Mouse (Mus musculus) ES-Bruce4 (cell line): ENCODE measurements at regions not wholly inside any gene's neighbourhood (a gene's known extent, or its start where the extent isn't known, plus 50 kb on each side); places are given as distances from the start of the nearest gene placed in this dataset.
"Not testable (repeated sequence)": the region's sequence is repeated elsewhere in the genome, so short reads cannot be mapped to it uniquely, and the experiment has no call there.

Source experiments
- H3K27ac ChIP-seq: 2 replicates; pipeline ENCODE4 v1.5.1; 2012; ENCODE audit warnings: low read length, inconsistent platforms; ENCODE audit not compliant: insufficient read depth
- H3K27me3 ChIP-seq: 2 replicates; pipeline ENCODE4 v1.6.1; 2012; ENCODE audit warnings: mild to moderate bottlenecking, low read length, inconsistent platforms; ENCODE audit not compliant: control insufficient read depth, poor library complexity, insufficient read depth, severe bottlenecking
- H3K36me3 ChIP-seq: 2 replicates; pipeline ENCODE4 v1.6.1; 2012; ENCODE audit warnings: inconsistent platforms, mild to moderate bottlenecking, low read length, moderate library complexity; ENCODE audit not compliant: control insufficient read depth, poor library complexity, insufficient read depth, severe bottlenecking
- H3K4me1 ChIP-seq: one replicate; pipeline ENCODE4 v1.8.1; 2011; ENCODE audit warnings: low read length; ENCODE audit not compliant: control insufficient read depth, insufficient read depth
- H3K4me3 ChIP-seq: 2 replicates; pipeline ENCODE4 v1.5.1; 2011; ENCODE audit warnings: low read depth, mild to moderate bottlenecking, low read length
- H3K9ac ChIP-seq: 2 replicates; pipeline ENCODE4 v1.6.1; 2012; ENCODE audit warnings: low read depth, mild to moderate bottlenecking, inconsistent platforms; ENCODE audit not compliant: poor library complexity, severe bottlenecking
- H3K9me3 ChIP-seq: replicated peaks from 2 replicates; pipeline ENCODE4 v1.6.1; 2012; ENCODE audit warnings: mild to moderate bottlenecking, low read length, inconsistent platforms; ENCODE audit not compliant: control insufficient read depth, poor library complexity, insufficient read depth, severe bottlenecking
- CTCF ChIP-seq: IDR thresholded peaks from one replicate; pipeline ENCODE4 v1.8.1; 2011; ENCODE audit warnings: low read depth, low read length
- EP300 ChIP-seq: IDR thresholded peaks from 2 replicates; pipeline ENCODE4 v1.6.1; 2011; ENCODE audit warnings: low read depth, low read length; ENCODE audit not compliant: insufficient read depth
- POLR2A ChIP-seq: IDR thresholded peaks from one replicate; pipeline ENCODE4 v1.8.1; 2011; ENCODE audit warnings: low read length; ENCODE audit not compliant: insufficient read depth

DNA sequence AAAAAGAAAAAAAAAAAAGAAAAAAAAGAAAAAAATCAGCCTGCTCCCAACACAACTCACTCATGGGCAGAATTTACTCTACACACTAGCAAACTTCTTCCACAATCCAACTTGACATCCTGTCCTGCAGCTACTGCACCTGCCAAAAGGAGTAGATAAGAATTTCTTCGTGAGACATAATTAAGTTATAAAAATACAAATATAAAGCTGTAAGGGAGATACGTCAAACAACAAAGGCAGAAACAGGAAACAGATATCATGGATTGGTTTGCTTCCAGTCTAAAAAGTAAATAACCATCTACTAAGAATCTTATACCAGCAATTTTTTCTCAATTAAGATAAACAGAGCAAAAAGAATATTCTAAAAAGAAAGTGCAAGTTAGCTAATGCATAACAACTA, 390.3 kb downstream of the Pih1d3 start:
- no peak overlapping the region for H3K9ac ChIP-seq
- H3K4me3 ChIP-seq, result no peak overlapping the region
- H3K36me3 ChIP-seq, result no peaks in the 10 kb centered on the region
- TF ChIP-seq POLR2A, result no peak
- H3K9me3 ChIP-seq, result no peaks in the 10 kb centered on the region
- H3K27ac ChIP-seq, result no peak overlapping the region
- H3K27me3 ChIP-seq, result no peaks in the 10 kb centered on the region
- no peaks in the 10 kb centered on the region for H3K4me1 ChIP-seq

DNA sequence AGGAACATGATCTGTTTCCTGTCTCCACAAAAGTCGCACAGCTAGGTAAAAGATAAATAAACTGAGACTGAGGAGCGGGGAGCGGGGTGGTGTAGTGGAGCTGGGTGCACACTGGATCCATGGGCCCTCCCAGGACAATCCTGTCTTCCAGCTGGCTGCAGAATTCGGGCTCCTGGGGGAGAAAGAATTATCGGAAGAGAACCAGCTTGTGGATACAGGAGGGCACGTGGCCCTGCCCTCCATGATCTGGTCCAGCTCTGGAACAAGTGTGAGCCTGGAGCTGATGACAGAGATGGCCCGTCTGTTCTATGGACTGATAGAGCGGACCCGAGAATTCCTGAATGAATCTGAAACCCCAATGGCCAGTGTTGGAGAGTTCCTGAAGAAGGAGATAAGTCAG, 392.6 kb downstream of the Pih1d3 start:
- not testable (repeated sequence) for H3K36me3 ChIP-seq, H3K27me3 ChIP-seq, H3K9ac ChIP-seq, H3K9me3 ChIP-seq, H3K4me1 ChIP-seq, H3K4me3 ChIP-seq, H3K27ac ChIP-seq

DNA sequence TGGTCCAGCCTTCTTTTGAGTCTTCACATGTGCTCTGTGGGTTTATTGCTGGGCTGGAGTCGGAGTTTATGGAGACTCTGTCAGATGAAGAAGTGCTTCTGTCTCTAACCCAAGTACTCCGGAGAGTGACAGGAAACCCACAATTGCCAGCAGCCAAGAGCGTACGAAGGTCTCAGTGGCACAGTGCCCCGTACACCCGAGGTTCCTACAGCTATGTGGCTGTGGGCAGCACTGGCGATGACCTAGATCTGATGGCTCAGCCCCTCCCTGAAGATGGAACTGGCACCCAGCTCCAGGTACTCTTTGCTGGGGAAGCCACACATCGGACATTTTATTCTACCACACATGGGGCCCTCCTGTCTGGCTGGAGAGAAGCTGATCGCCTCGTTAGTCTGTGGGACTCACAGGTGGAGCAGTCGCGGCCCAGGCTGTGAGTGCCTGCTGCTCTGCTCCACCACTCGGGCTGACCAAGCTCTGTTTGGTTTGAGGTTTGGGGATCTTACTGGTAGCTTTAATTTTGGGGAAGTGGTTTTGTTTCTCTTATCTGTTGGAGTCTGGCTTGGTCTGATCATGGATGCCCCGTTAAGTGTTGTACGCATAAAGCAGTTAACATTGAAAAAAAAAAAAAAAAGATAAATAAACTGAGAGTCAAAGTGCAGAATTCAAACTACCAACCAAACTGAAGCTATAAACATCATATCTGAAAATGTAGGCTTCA, 393.8 kb downstream of the Pih1d3 start:
- H3K9me3 ChIP-seq, H3K4me1 ChIP-seq, H3K9ac ChIP-seq, H3K27ac ChIP-seq, H3K36me3 ChIP-seq, H3K27me3 ChIP-seq, H3K4me3 ChIP-seq: not testable (repeated sequence)

DNA sequence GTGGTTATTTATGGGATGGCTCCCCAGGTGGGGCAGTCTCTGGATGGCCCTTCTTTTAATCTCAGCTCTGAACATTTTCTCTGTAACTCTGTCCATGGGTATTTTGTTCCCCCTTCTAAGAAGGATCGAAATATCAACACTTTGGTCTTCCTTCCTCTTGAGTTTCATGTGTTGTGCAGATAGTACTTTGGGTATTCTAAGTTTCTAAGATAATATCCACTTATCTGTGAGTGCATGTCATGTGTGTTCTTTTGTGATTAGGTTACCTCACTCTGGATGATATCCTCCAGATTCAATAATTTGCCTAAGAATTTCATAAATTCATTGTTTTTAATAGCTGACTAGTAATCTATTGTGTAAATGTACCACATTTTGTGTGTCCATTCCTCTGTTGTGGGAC, 411.7 kb downstream of the Pih1d3 start:
- no peaks in the 10 kb centered on the region for H3K27me3 ChIP-seq
- H3K27ac ChIP-seq, result no peak overlapping the region
- no peaks in the 10 kb centered on the region for H3K36me3 ChIP-seq
- no peaks in the 10 kb centered on the region for H3K4me1 ChIP-seq
- no peaks in the 10 kb centered on the region for H3K9me3 ChIP-seq
- TF ChIP-seq CTCF (no peak), EP300 (no peak), POLR2A (no peak)
- no peak overlapping the region for H3K9ac ChIP-seq
- H3K4me3 ChIP-seq, result no peak overlapping the region

DNA sequence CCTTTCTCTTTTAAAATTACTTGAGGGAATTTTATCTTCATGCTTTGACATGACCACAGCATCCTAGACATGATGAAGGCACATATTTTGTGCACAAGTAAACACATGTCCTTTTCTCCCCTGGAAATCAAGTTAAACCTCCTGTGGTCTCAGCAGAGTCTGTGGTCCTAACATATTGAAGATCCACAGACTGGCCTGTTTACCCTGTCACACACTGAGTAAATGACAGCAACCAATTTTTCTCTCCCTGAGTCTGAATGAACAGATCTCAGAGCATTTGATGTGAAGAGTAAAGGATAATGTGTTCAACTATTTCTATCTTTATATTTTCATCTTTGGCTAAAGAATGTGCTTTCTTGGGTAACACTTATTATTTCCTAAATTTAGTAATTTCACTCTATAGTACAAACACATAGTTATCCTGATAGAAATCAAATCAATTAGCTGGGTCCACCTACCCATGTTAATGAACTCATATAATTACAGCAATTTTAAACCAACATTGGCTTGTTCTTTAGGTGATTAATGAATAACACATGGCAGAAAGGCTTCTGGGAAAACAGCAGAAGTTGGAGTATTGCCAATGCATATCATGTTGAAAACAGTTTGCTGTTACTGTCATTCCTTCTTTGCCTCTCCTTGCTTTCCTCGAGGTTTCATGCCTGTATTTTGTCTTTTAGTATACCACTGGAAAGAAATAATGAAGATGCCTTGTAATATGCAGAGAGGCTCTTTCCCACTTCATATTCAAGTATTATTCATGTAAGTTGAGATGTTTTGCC, 414.1 kb downstream of the Pih1d3 start:
- Histone ChIP-seq H3K36me3 (no peaks in the 10 kb centered on the region), H3K4me3 (no peak overlapping the region), H3K9me3 (no peaks in the 10 kb centered on the region), H3K9ac (no peak overlapping the region), H3K27ac (no peak overlapping the region), H3K4me1 (no peaks in the 10 kb centered on the region), H3K27me3 (no peaks in the 10 kb centered on the region)
- TF ChIP-seq POLR2A, result no peak
- TF ChIP-seq CTCF, result no peak
- no peak for TF ChIP-seq EP300

DNA sequence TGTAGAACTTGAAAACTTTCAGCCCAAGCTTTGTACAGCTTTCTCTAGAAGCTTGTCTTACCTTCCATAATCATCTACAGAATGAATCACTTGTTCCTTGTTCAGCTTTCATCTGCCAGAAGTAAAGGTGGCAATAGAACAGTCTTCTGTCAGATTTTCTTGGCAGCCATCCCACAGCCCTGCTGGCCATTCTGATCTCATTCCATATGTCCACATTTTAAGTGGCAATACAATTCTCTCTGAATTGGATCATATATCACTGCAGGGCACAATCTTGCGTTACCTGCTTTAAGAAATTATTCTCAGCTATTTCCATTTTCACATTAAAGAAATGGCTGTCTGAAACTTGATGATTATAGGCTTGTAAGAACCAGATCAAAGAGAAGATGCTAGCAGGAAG, 422.5 kb downstream of the Pih1d3 start:
- H3K9ac ChIP-seq, result no peak overlapping the region
- no peak for TF ChIP-seq POLR2A
- no peak for TF ChIP-seq CTCF
- TF ChIP-seq EP300, result no peak
- H3K27me3 ChIP-seq, result no peaks in the 10 kb centered on the region
- no peaks in the 10 kb centered on the region for H3K36me3 ChIP-seq
- no peaks in the 10 kb centered on the region for H3K9me3 ChIP-seq
- no peak overlapping the region for H3K4me3 ChIP-seq
- H3K27ac ChIP-seq, result no peak overlapping the region
- H3K4me1 ChIP-seq, result no peaks in the 10 kb centered on the region
